Mouse (Mus musculus) cerebral cortex, adult 2 months (tissue): ENCODE measurements around the gene Eif1.

Experiments used
- WGBS: fragments of 180-500 bp; shearing (Covaris S2); methylation state at CpG from one replicate; pipeline ENCODE4 v1.1.7; 2018; 5-methylcytosine and 5-hydroxymethylcytosine counted together

The Eif1 gene

GRCm38 (mm10) chr11:100312096-100312679 is 7.5 kb upstream of the Eif1 start:
- WGBS: 17% methylated on average over 5 of the region's 5 CpGs

GRCm38 (mm10) chr11:100313424-100313823 is 6.3 kb upstream of the Eif1 start:
- WGBS: 93% methylated on average over 6 of the region's 6 CpGs

GRCm38 (mm10) chr11:100315439-100315838 is 4.2 kb upstream of the Eif1 start:
- WGBS: 80% methylated on average over 5 of the region's 5 CpGs

- WGBS: 77% methylated on average over 6 of the region's 6 CpGs
These were observed 1.8 kb upstream of the Eif1 start for GRCm38 (mm10) chr11:100317826-100318380.

- WGBS: 80% methylated on average over 10 of the region's 10 CpGs
These were observed 895 bp upstream of the Eif1 start for GRCm38 (mm10) chr11:100318529-100319451.

GRCm38 (mm10) chr11:100320172-100320630 is 516 bp downstream of the Eif1 start:
- 0% methylated on average over 40 of the region's 40 CpGs for WGBS

GRCm38 (mm10) chr11:100320701-100321410 is 1.2 kb downstream of the Eif1 start:
- WGBS: 10% methylated on average over 11 of the region's 11 CpGs

- 44% methylated on average over 7 of the region's 7 CpGs for WGBS
These were observed 2.0 kb downstream of the Eif1 start for GRCm38 (mm10) chr11:100321479-100322305.

GRCm38 (mm10) chr11:100322591-100323258 is 3.0 kb downstream of the Eif1 start:
- WGBS: 61% methylated on average over 3 of the region's 3 CpGs

- 24% methylated on average over 3 of the region's 3 CpGs for WGBS
These were observed 3.9 kb downstream of the Eif1 start for GRCm38 (mm10) chr11:100323578-100323977.

- WGBS: 77% methylated on average over 11 of the region's 11 CpGs
These were observed 5.5 kb downstream of the Eif1 start for GRCm38 (mm10) chr11:100325062-100325629.

- WGBS: 52% methylated on average over 11 of the region's 11 CpGs
These were observed 7.6 kb downstream of the Eif1 start for GRCm38 (mm10) chr11:100327316-100327715.

GRCm38 (mm10) chr11:100327761-100328160 is 8.1 kb downstream of the Eif1 start:
- 79% methylated on average over 6 of the region's 6 CpGs for WGBS

GRCm38 (mm10) chr11:100330235-100330634 is 10.6 kb downstream of the Eif1 start:
- 34% methylated on average over 16 of the region's 16 CpGs for WGBS

- WGBS: 65% methylated on average over 8 of the region's 8 CpGs
These were observed 11.2 kb downstream of the Eif1 start for GRCm38 (mm10) chr11:100330816-100331375.

GRCm38 (mm10) chr11:100332766-100333515 is 13.3 kb downstream of the Eif1 start:
- WGBS: 34% methylated on average over 9 of the region's 9 CpGs

- WGBS: 79% methylated on average over 6 of the region's 6 CpGs
These were observed 14.3 kb downstream of the Eif1 start, which contains the start of gene Gast for GRCm38 (mm10) chr11:100333944-100334457. Gene Gast, plus strand, starts transcription at chr11:100334407.

GRCm38 (mm10) chr11:100335731-100336130 is 16.0 kb downstream of the Eif1 start:
- 48% methylated on average over 3 of the region's 3 CpGs for WGBS

- 88% methylated on average over 10 of the region's 10 CpGs for WGBS
These were observed 24.6 kb downstream of the Eif1 start for GRCm38 (mm10) chr11:100344269-100344668.
